Mouse (Mus musculus): Measurements from ENCODE around the gene S1pr2. TPM values are rescaled to one million over a fixed set of nuclear protein-coding genes. Genes with fewer than 3 reads are reported as not detected.
"Not testable (repeated sequence)": the region's sequence is repeated elsewhere in the genome, so short reads cannot be mapped to it uniquely, and the experiment has no call there.

S1pr2 gene
- polyA plus RNA-seq, 1 experiment: 32.1 TPM

DNA sequence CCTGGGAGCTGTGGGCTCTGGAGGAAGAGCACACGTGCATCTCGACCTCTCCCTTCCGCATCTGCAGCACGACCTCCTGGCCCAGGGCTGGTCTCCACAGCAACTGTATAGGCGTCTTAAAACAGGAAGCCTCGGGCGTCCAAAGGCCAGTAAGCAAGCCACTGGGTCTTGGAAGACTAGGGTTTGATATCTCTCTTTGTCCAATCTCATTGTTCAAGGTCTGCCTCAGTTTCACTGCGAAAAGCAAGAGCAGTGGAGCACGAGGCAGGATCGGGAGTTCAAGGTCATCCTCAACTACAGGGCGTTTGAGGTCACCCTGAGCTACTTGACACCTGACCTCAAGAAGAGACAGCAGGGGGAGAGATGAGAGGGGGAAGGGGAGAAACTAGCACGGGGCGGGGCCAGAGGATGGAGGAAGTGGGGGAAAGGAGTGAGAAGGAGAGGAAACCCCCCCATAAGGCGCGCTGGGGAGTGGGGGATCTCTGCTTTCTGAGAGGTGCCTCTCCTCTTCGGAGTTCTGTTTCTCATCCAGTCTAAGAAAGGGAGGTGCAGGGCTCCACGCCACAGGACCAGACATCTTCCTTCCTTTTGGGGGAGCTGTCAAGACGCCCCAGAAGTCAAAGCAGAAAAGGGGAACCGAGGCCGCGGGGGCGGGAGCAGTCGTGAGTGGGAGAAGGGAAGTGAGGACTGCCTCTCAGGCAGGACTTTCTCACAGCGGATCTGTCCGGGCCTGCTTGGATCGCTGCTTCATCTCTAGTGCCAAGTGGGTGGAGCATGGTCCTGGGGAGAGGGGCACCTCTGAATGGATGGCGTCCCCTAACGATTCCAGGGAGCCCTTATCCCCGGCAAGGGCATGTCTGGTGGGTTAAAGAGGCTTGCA lies 38.4 kb upstream of the S1pr2 start:
- no peak for TF ChIP-seq CTCF (IDR thresholded peaks at IDR 0.05; ENCODE audit: insufficient read depth, low read length)
- peak; percentile 43; the same call in 1 of the 2 replicates for TF ChIP-seq POLR2A (IDR thresholded peaks at IDR 0.05; ENCODE audit: borderline replicate concordance, extremely low read depth, low read depth, low read length)
- Histone ChIP-seq H3K4me3 (replicated peaks; ENCODE audit: extremely low read depth, low read depth, low read length) (peak overlapping the region; percentile 89), H3K4me1 (ENCODE audit: control insufficient read depth, insufficient read depth, low read length) (peaks cover 30% of the 10 kb centered on the region)
- WGBS: 7% methylated on average over 29 of the region's 29 CpGs
- peak; percentile 78 for DNase-seq

DNA sequence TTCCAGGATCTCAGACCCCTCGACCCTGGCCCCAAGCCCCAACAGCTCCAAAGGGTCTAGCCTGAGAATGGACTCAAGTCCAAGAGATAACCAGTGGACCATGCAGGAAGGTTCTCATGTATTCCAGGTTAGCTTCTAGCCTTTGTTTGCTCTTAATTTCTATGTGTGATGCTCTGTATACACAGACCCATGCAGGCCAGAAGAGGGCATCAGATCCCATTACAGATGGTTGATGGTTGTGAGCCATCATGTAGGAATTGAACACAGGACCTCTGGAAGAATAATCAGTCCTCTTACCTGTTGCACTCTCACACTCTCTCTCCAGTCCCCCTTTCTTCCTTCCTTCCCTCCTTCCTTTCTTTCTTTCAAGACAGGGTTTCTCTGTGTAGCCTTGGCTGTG lies 35.8 kb upstream of the S1pr2 start:
- no peak for TF ChIP-seq CTCF (IDR thresholded peaks at IDR 0.05; ENCODE audit: insufficient read depth, low read length)
- TF ChIP-seq POLR2A (IDR thresholded peaks at IDR 0.05; ENCODE audit: borderline replicate concordance, extremely low read depth, low read depth, low read length): no peak
- 25% methylated on average over 1 of the region's 1 CpGs for WGBS
- Histone ChIP-seq H3K4me1 (ENCODE audit: control insufficient read depth, insufficient read depth, low read length) (peaks cover 21% of the 10 kb centered on the region), H3K4me3 (replicated peaks; ENCODE audit: extremely low read depth, low read depth, low read length) (no peak overlapping the region)
- no peak for DNase-seq

DNA sequence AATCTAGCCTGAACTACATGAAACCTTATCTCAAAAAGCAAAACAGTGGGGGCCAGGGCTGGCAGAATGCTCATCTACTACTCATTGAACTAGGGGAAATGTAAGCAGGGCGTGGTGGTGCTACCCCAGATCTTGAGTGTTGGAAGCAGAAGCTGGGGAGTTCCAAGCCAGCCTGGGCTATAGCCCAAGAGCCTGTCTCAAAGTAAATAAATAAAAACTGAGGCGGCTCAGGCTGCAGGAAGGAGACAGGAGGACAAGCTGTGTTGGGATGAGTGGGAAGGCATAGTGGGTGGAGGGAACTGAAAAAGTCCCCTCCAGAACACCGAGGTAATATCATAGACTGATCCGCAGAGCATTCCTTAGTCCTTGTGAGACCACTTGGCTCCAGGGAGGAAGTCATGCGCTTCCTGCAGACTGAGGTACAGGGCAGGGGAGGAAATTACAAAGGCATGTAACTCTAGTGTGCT lies 35.3 kb upstream of the S1pr2 start:
- no peak for TF ChIP-seq CTCF (IDR thresholded peaks at IDR 0.05; ENCODE audit: insufficient read depth, low read length)
- no peak for TF ChIP-seq POLR2A (IDR thresholded peaks at IDR 0.05; ENCODE audit: borderline replicate concordance, extremely low read depth, low read depth, low read length)
- H3K4me3 ChIP-seq (replicated peaks; ENCODE audit: extremely low read depth, low read depth, low read length): no peak overlapping the region
- DNase-seq: peak; percentile 60
- WGBS: 8% methylated on average over 5 of the region's 5 CpGs
- peaks cover 19% of the 10 kb centered on the region for H3K4me1 ChIP-seq (ENCODE audit: control insufficient read depth, insufficient read depth, low read length)

DNA sequence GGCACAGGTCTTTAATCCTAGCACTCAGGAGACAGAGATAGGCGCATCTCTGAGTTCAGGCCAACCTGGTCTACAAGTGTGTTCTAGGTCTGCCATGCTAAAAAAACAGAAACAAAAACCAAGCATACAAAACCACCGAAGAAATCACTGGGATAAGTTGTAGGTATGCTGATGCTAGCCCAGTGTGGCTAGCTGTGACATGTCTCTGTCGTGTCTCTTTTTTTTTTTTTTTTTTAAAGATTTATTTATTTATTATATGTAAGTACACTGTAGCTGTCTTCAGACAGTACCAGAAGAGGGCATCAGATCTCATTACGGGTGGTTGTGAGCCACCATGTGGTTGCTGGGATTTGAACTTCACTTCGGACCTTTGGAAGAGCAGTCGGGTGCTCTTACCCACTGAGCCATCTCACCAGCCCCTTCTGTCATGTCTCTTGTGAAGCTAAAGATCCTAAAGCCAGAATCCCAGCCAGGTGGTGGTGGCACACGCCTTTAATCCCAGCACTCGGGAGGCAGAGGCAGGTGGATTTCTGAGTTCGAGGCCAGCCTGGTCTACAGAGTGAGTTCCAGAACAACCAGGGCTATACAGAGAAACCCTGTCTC lies 34.5 kb upstream of the S1pr2 start:
- peaks cover 19% of the 10 kb centered on the region for H3K4me1 ChIP-seq (ENCODE audit: control insufficient read depth, insufficient read depth, low read length)
- not testable (repeated sequence) for H3K4me3 ChIP-seq (replicated peaks; ENCODE audit: extremely low read depth, low read depth, low read length); DNase-seq
- 59% methylated on average over 9 of the region's 9 CpGs for WGBS

DNA sequence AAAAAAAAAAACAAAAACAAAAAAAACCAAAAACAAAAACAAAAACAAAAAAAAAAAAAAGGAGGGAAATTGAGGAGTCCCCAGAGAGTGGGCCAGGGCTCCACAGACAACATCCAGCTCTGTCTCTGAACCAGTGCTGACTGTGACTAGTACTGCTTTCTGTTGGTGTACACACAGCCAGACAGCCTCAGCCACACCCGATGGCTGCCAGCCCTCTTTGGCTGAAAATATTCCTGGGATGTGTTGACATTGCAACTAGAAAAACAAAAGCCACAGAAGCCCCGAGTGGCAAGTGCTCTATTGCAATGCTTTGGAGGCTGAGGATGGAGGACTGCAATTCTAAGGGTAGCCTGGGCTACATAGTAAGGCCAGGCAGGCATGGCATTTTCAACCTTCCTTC lies 33.8 kb upstream of the S1pr2 start:
- Histone ChIP-seq H3K4me1 (ENCODE audit: control insufficient read depth, insufficient read depth, low read length) (peaks cover 19% of the 10 kb centered on the region), H3K4me3 (replicated peaks; ENCODE audit: extremely low read depth, low read depth, low read length) (no peak overlapping the region)
- WGBS: 9% methylated on average over 2 of the region's 2 CpGs
- peak; percentile 47 for DNase-seq
- no peak for TF ChIP-seq CTCF (IDR thresholded peaks at IDR 0.05; ENCODE audit: insufficient read depth, low read length)
- TF ChIP-seq POLR2A (IDR thresholded peaks at IDR 0.05; ENCODE audit: borderline replicate concordance, extremely low read depth, low read depth, low read length): no peak

DNA sequence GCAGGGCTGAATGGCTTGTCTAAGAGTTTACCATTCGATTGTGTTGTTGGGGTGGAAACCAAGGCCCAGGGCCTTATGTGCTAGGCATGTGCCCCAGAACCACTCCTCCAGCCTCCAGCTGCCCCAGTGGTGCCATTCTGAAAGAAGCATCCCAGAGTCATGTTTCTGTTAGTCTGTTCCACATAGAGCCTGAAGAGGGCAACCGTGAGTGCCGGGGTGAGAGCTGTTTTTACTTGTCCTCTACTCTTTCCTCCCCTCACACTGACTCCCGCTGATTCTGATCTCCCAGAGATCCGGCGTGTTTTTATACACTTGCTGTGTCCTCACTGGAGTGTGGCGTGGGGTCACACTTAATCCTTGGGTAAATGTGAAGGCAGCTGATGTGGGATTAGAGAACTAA lies 31.4 kb upstream of the S1pr2 start:
- H3K4me3 ChIP-seq (replicated peaks; ENCODE audit: extremely low read depth, low read depth, low read length): no peak overlapping the region
- TF ChIP-seq CTCF (IDR thresholded peaks at IDR 0.05; ENCODE audit: insufficient read depth, low read length): no peak
- no peak for TF ChIP-seq POLR2A (IDR thresholded peaks at IDR 0.05; ENCODE audit: borderline replicate concordance, extremely low read depth, low read depth, low read length)
- peaks cover 13% of the 10 kb centered on the region for H3K4me1 ChIP-seq (ENCODE audit: control insufficient read depth, insufficient read depth, low read length)
- 80% methylated on average over 7 of the region's 7 CpGs for WGBS
- DNase-seq: no peak

DNA sequence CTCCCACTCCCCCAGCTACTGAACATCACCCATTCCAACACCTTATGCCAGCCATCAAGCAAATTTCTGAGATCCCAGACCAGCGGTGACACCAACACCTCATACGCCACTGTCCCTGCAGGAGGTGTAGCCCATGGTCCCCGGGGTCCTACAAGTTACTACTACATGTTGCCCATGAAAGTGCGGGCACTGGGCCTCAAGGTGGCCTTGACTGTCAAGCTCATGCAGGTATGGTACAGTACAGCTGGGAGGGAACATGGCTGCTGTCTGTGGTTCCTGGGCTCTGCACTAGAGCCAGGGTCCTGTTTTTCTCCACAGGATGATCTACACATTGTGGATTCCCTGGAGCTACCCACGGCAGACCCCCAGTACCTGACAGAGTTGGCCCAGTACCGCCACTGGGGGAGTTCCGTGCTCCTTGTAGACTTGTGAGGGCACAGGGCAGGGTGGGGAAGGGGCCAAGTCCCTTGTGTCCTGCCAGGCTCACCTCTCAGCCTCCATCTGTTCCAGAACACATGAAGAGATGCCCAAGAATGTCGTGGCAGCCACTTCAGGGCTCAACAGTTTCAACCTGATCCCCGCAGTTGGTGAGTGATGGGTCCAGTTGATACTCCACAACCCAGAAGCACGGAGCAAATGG lies 30.9 kb upstream of the S1pr2 start:
- no peak for DNase-seq
- Histone ChIP-seq H3K4me1 (ENCODE audit: control insufficient read depth, insufficient read depth, low read length) (peaks cover 12% of the 10 kb centered on the region), H3K4me3 (replicated peaks; ENCODE audit: extremely low read depth, low read depth, low read length) (no peak overlapping the region)
- 93% methylated on average over 10 of the region's 10 CpGs for WGBS
- no peak for TF ChIP-seq POLR2A (IDR thresholded peaks at IDR 0.05; ENCODE audit: borderline replicate concordance, extremely low read depth, low read depth, low read length)
- no peak for TF ChIP-seq CTCF (IDR thresholded peaks at IDR 0.05; ENCODE audit: insufficient read depth, low read length)

DNA sequence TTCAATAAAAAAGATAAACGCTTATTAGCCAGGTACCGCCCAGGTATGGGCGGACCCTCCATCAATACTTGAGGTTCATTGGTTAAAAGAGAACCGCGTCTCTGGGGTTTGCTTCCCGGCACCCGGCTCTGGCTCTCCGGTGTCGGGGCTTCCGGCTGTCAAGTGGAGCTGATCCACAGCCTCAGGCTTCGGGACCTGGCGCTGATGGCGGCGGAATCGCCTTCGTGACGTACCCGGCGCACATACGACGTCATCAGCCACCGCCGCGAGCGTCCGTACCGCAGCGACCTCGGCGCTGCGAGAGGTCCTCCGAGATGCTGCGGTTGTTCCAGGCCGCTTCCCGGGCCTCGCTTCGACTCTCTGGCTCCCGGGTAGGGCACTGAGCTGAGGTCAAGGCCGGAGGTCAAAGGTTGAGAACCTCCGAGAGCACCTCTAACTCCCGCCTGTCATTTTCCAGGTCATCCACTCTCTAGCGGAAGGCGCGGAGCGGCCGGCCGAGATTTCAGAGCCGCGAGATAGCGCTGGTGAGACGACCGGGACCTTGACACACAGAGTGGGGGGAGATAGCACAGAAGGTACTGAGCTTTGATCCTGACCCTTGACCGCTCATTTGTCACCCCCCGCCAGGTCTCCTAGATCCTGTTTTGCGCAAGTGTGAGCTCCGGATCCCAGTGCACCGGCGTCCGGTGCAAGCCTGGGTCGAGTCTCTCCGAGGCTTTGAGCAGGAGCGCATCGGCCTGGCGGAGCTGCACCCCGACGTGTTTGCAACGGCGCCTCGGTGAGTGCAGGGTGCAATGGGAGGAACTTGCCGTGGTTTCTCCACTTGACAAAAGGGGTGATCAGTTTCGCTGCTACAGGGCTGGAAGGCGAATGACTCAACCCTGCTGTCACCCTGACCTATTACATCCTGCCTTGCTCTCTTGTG lies 26.3 kb upstream of the S1pr2 start, which contains the start of gene Mrpl4:
Mrpl4 (plus strand) TSS at position 112 of the 925 bp plus-strand sequence.
- Histone ChIP-seq H3K4me3 (replicated peaks; ENCODE audit: extremely low read depth, low read depth, low read length) (peak within 1 kb of the TSS; percentile 79), H3K4me1 (ENCODE audit: control insufficient read depth, insufficient read depth, low read length) (no peaks in the 10 kb centered on the region)
- under 1% methylated on average over 72 of the region's 72 CpGs for WGBS
- TF ChIP-seq POLR2A (IDR thresholded peaks at IDR 0.05; ENCODE audit: borderline replicate concordance, extremely low read depth, low read depth, low read length) (peak; percentile 84), CTCF (IDR thresholded peaks at IDR 0.05; ENCODE audit: insufficient read depth, low read length) (no peak)
- DNase-seq: peak; percentile 88

DNA sequence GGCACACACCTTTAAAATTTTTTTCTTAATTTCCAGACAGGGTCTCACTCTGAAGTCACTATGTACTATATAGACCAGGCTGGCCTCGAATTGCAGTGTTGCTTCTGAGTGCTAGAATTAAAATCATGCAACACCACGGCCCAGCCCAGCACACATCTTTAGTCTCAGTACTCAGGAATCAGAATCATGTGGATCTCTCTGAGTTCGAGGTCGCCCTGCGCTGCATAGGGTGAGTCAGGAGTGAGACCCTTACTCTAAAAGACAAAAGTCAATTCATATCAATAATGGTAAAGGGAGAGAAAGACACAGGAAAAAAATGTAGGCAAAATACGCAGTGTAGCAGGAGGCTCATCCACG lies 25.7 kb upstream of the S1pr2 start:
- no peaks in the 10 kb centered on the region for H3K4me1 ChIP-seq (ENCODE audit: control insufficient read depth, insufficient read depth, low read length)
- DNase-seq: no peak
- WGBS: 7% methylated on average over 7 of the region's 7 CpGs
- TF ChIP-seq CTCF (IDR thresholded peaks at IDR 0.05; ENCODE audit: insufficient read depth, low read length) (no peak), POLR2A (IDR thresholded peaks at IDR 0.05; ENCODE audit: borderline replicate concordance, extremely low read depth, low read depth, low read length) (no peak)
- peak overlapping the region; percentile 79 for H3K4me3 ChIP-seq (replicated peaks; ENCODE audit: extremely low read depth, low read depth, low read length)
